Mouse (Mus musculus) small intestine, adult 2 months (tissue): ENCODE results near the gene Ccdc87.

Source experiments
- CTCF ChIP-seq: fragments of 200-500 bp; IDR thresholded peaks from 2 replicates; pipeline ENCODE4 v1.5.1; 2012; ENCODE audit warnings: low read depth, mild to moderate bottlenecking, control low read depth, inconsistent platforms, low read length, moderate library complexity, mixed read lengths; ENCODE audit not compliant: insufficient replicate concordance, insufficient read length; ENCODE audit errors: extremely low read depth
- POLR2A ChIP-seq: fragments of 200-500 bp; IDR thresholded peaks from 2 replicates; pipeline ENCODE4 v1.6.1; 2012; ENCODE audit warnings: low read depth, mild to moderate bottlenecking, control low read depth, inconsistent platforms, low read length, moderate library complexity

- TF ChIP-seq CTCF (no peak), POLR2A (no peak)
Observed at GRCm38 (mm10) chr19:4802691-4803091, 36.5 kb upstream of the Ccdc87 start.
